Mouse (Mus musculus) hindbrain, embryonic 13.5 days (tissue): ENCODE results near the gene Slc1a3. TPM values are rescaled to one million over a fixed set of nuclear protein-coding genes. Genes with fewer than 3 reads are reported as not detected.
A peak's percentile ranks its signal among the peaks of the same experiment; 100 is the strongest.
"Not testable (repeated sequence)": the region's sequence is repeated elsewhere in the genome, so short reads cannot be mapped to it uniquely, and the experiment has no call there.

ENCODE experiments used
- ATAC-seq: fragments of 200-750 bp; cut with Nextera tagmentation; 2 replicates; pipeline ENCODE4 v1.8.0; 2017; ENCODE audit warnings: moderate TSS enrichment; ENCODE audit not compliant: low FRiP score
- H3K27ac ChIP-seq: fragments of 300-500 bp; sonication (generic); 2 replicates; pipeline ENCODE4 v1.5.1; 2015; ENCODE audit warnings: inconsistent platforms, mild to moderate bottlenecking, moderate library complexity
- H3K27me3 ChIP-seq: fragments of 300-500 bp; sonication (generic); 2 replicates; pipeline ENCODE4 v1.6.1; 2015; ENCODE audit warnings: mild to moderate bottlenecking, inconsistent platforms
- H3K36me3 ChIP-seq: fragments of 300-500 bp; sonication (generic); 2 replicates; pipeline ENCODE4 v1.6.1; 2015; ENCODE audit warnings: mild to moderate bottlenecking, inconsistent platforms
- H3K4me1 ChIP-seq: fragments of 300-500 bp; sonication (generic); replicated peaks from 2 replicates; pipeline ENCODE4 v1.6.1; 2015; ENCODE audit warnings: inconsistent platforms
- H3K4me2 ChIP-seq: fragments of 300-500 bp; sonication (generic); 2 replicates; pipeline ENCODE4 v1.6.1; 2015; ENCODE audit warnings: inconsistent platforms, mild to moderate bottlenecking, moderate library complexity
- H3K4me3 ChIP-seq: fragments of 300-500 bp; sonication (generic); 2 replicates; pipeline ENCODE4 v1.5.1; 2015; ENCODE audit warnings: mild to moderate bottlenecking, inconsistent platforms
- H3K9ac ChIP-seq: fragments of 300-500 bp; sonication (generic); 2 replicates; pipeline ENCODE4 v1.6.1; 2015; ENCODE audit warnings: mild to moderate bottlenecking, inconsistent platforms
- H3K9me3 ChIP-seq: fragments of 300-500 bp; sonication (generic); 2 replicates; pipeline ENCODE4 v1.6.1; 2016; ENCODE audit warnings: inconsistent platforms
- WGBS: fragments of 180-500 bp; shearing (Covaris S2); methylation state at CpG from one replicate; pipeline ENCODE4 v1.1.7; 2015; 5-methylcytosine and 5-hydroxymethylcytosine counted together
- polyA plus RNA-seq: library from polyadenylated mRNA; unstranded; fragments of >200 nt; fragmentation: Nextera tagmentation; extraction: Ambion mirVana; gene quantifications from 2 replicates; pipeline ENCODE4 v1.2.1, GENCODE M21; 2015

The Slc1a3 gene
- polyA plus RNA-seq, 1 experiment from 2014 or later, result 176 TPM

GRCm38 (mm10) chr15:8721746-8722145 lies 11.2 kb upstream of the Slc1a3 start:
- Histone ChIP-seq H3K4me3 (no peak overlapping the region), H3K27me3 (no peaks in the 10 kb centered on the region), H3K9ac (no peak overlapping the region), H3K4me1 (peaks cover 7% of the 10 kb centered on the region; the same call in 1 of the 2 replicates), H3K4me2 (no peak overlapping the region), H3K9me3 (no peaks in the 10 kb centered on the region), H3K36me3 (no peaks in the 10 kb centered on the region), H3K27ac (no peak overlapping the region)
- WGBS, result 97% methylated on average over 3 of the region's 3 CpGs
- no peak for ATAC-seq

DNA sequence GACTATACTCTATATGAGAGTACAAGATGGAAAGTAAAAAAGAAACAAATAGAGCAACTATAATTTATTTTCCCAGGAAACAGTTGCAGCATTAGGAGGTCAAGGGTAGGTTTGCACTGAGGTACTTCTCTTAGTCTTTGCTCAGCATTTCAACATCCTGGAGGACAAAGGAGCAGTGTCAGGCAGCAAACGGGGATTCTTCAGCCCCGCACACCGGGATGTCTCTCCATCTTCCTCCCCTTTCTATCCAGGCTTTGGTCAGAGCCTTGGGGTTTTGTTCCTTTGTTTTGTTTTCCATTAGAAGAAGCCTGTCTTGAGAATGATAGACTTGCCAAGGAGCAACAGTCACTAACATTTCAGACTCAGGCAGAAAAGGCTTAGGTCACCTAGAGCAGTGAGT lies 10.4 kb upstream of the Slc1a3 start:
- no peaks in the 10 kb centered on the region for H3K36me3 ChIP-seq
- H3K4me1 ChIP-seq, result peaks cover 12% of the 10 kb centered on the region
- 13% methylated on average over 3 of the region's 3 CpGs for WGBS
- H3K27me3 ChIP-seq, result no peaks in the 10 kb centered on the region
- no peak overlapping the region for H3K9ac ChIP-seq
- no peak overlapping the region for H3K4me3 ChIP-seq
- ATAC-seq, result no peak
- no peak overlapping the region for H3K4me2 ChIP-seq
- no peaks in the 10 kb centered on the region for H3K9me3 ChIP-seq
- no peak overlapping the region for H3K27ac ChIP-seq

- Histone ChIP-seq H3K4me2 (no peak overlapping the region), H3K27ac (no peak overlapping the region), H3K27me3 (no peaks in the 10 kb centered on the region), H3K9me3 (no peaks in the 10 kb centered on the region), H3K9ac (no peak overlapping the region), H3K4me3 (no peak overlapping the region), H3K36me3 (no peaks in the 10 kb centered on the region), H3K4me1 (peaks cover 12% of the 10 kb centered on the region)
- WGBS, result 82% methylated on average over 3 of the region's 3 CpGs
- no peak for ATAC-seq
Observed at GRCm38 (mm10) chr15:8718496-8718895, 7.9 kb upstream of the Slc1a3 start.

DNA sequence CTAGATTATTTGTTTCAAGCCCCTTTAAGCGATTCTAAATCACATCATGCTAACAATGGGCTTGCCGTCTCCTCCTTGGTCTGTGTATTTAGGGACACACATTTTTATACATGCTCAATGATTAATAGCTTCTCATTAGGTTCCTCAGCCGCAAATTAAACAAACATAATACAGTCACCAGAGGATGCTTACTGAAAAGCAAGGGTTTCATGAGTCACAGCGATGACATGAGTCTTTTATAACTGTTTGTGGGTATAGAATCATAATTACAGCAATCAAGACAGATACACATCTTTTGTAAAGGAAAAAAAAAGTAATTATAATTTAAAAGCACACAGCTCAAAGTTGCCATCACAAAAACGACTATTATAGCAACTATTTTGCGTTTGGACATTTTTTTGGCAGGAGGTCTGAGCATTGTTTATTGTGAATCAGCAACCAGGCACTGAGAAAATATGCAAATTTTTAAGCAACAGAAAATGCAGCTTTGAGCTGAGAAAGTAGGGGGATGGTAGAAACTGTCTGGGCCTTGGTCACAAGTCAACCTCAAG lies 6.5 kb upstream of the Slc1a3 start:
- Histone ChIP-seq H3K4me1 (peaks cover 12% of the 10 kb centered on the region), H3K27me3 (peaks cover 4% of the 10 kb centered on the region; the same call in 1 of the 2 replicates), H3K4me2 (peak overlapping the region; percentile 43), H3K9ac (no peak overlapping the region), H3K27ac (peak overlapping the region; percentile 66), H3K9me3 (no peaks in the 10 kb centered on the region), H3K36me3 (no peaks in the 10 kb centered on the region), H3K4me3 (peak overlapping the region; percentile 9; the same call in 1 of the 2 replicates)
- WGBS, result 16% methylated on average over 6 of the region's 6 CpGs
- ATAC-seq, result peak; percentile 70

GRCm38 (mm10) chr15:8716330-8716964 lies 5.9 kb upstream of the Slc1a3 start:
- Histone ChIP-seq H3K9me3 (no peaks in the 10 kb centered on the region), H3K36me3 (no peaks in the 10 kb centered on the region), H3K4me3 (peak overlapping the region; percentile 9; the same call in 1 of the 2 replicates), H3K4me1 (peaks cover 12% of the 10 kb centered on the region), H3K27me3 (peaks cover 11% of the 10 kb centered on the region), H3K9ac (no peak overlapping the region), H3K4me2 (peak overlapping the region; percentile 43), H3K27ac (peak overlapping the region; percentile 72)
- 6% methylated on average over 12 of the region's 12 CpGs for WGBS
- peak; percentile 64 for ATAC-seq

DNA sequence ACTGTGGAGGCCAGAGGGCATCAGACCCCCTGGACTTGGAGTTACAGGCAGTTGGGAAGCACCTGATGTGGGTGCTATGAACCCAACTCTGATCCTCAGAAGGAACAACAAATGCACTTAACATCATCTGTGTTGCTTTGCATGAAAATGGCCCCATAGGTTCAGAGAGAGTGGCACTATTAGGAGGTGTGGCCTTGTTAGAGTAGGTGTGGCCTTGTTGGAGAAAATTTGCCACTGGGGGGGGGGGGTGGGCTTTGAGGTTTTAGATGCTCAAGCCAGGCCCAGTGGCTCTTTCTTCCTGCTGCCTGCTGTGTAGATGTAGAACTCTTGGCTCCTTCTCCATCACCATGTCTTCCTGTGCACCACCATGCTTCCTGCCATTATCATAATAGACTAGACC lies 5.1 kb upstream of the Slc1a3 start:
- no peak overlapping the region for H3K4me3 ChIP-seq
- no peaks in the 10 kb centered on the region for H3K9me3 ChIP-seq
- H3K4me2 ChIP-seq, result no peak overlapping the region
- H3K27me3 ChIP-seq, result peaks cover 13% of the 10 kb centered on the region
- no peak overlapping the region for H3K9ac ChIP-seq
- peaks cover 15% of the 10 kb centered on the region for H3K4me1 ChIP-seq
- ATAC-seq, result no peak
- H3K36me3 ChIP-seq, result no peaks in the 10 kb centered on the region
- H3K27ac ChIP-seq, result no peak overlapping the region

GRCm38 (mm10) chr15:8712433-8712984 lies 1.9 kb upstream of the Slc1a3 start:
- H3K4me1 ChIP-seq, result peaks cover 22% of the 10 kb centered on the region
- 79% methylated on average over 2 of the region's 2 CpGs for WGBS
- H3K36me3 ChIP-seq, result no peaks in the 10 kb centered on the region
- no peak overlapping the region for H3K27ac ChIP-seq
- H3K27me3 ChIP-seq, result peaks cover 13% of the 10 kb centered on the region
- no peak overlapping the region for H3K9ac ChIP-seq
- no peak overlapping the region for H3K4me3 ChIP-seq
- no peak overlapping the region for H3K4me2 ChIP-seq
- ATAC-seq, result no peak
- no peaks in the 10 kb centered on the region for H3K9me3 ChIP-seq

GRCm38 (mm10) chr15:8711630-8712310 lies 1.2 kb upstream of the Slc1a3 start:
- no peak for ATAC-seq
- no peaks in the 10 kb centered on the region for H3K9me3 ChIP-seq
- no peak overlapping the region for H3K9ac ChIP-seq
- WGBS, result 71% methylated on average over 9 of the region's 9 CpGs
- no peaks in the 10 kb centered on the region for H3K36me3 ChIP-seq
- H3K4me1 ChIP-seq, result peaks cover 15% of the 10 kb centered on the region
- no peak overlapping the region for H3K27ac ChIP-seq
- H3K27me3 ChIP-seq, result peaks cover 13% of the 10 kb centered on the region
- no peak overlapping the region for H3K4me2 ChIP-seq
- H3K4me3 ChIP-seq, result no peak overlapping the region

GRCm38 (mm10) chr15:8709578-8709977 lies 986 bp downstream of the Slc1a3 start:
- no peak for ATAC-seq
- 2% methylated on average over 11 of the region's 11 CpGs for WGBS
- Histone ChIP-seq H3K27me3 (peaks cover 13% of the 10 kb centered on the region), H3K27ac (peak overlapping the region; percentile 40; the same call in 1 of the 2 replicates), H3K9ac (peak overlapping the region; percentile 75), H3K4me1 (peaks cover 11% of the 10 kb centered on the region), H3K4me2 (peak overlapping the region; percentile 94), H3K9me3 (no peaks in the 10 kb centered on the region), H3K36me3 (no peaks in the 10 kb centered on the region), H3K4me3 (peak overlapping the region; percentile 64)

DNA sequence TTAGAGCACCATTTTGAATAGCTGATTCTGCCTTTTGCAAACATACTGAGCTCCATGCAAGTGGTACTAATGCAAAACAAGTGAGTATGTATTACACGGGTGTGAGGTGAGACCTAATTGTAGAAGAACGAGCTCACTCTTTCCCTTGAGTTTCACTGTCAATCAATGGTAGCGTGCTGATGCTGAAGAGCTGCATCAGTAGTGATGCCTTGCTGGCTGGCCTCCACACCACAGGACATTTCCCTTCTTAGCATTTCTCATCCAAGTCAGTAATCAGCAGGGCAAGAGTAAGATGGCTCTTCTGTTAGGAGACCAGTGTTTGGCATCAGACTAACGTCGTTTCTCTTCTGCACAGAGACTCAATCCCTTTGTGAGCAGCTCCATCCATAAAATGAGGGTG lies 4.0 kb downstream of the Slc1a3 start:
- Histone ChIP-seq H3K9ac (no peak overlapping the region), H3K27ac (peak overlapping the region; percentile 60; the same call in 1 of the 2 replicates), H3K36me3 (no peaks in the 10 kb centered on the region), H3K27me3 (peaks cover 4% of the 10 kb centered on the region), H3K9me3 (no peaks in the 10 kb centered on the region), H3K4me3 (peak overlapping the region; percentile 19), H3K4me1 (peaks cover 11% of the 10 kb centered on the region), H3K4me2 (peak overlapping the region; percentile 40)
- no peak for ATAC-seq
- 69% methylated on average over 5 of the region's 5 CpGs for WGBS

DNA sequence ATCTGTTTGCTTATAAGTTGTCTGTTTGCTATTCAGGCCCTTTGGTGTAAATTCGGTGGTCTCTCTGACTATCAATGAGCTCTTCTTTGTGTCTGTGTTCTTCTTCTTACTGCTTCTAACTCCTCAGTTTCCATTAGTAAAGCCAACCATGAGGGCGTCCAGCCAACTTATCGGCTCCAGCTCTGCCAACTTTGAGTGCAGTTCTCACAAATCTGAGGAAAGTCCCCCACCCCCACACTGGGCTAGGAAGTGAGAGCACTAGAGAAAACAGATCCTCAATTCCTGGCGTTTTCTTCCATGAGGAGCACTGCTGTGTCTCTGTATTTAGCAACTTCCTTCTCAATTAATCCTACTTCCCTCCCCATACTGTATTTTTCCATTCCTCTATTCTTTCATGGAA lies 4.4 kb downstream of the Slc1a3 start:
- H3K36me3 ChIP-seq, result no peaks in the 10 kb centered on the region
- H3K4me1 ChIP-seq, result peaks cover 11% of the 10 kb centered on the region
- no peak overlapping the region for H3K9ac ChIP-seq
- H3K4me3 ChIP-seq, result no peak overlapping the region
- 69% methylated on average over 4 of the region's 4 CpGs for WGBS
- ATAC-seq, result peak; percentile 23; the same call in 1 of the 2 replicates
- H3K9me3 ChIP-seq, result no peaks in the 10 kb centered on the region
- no peak overlapping the region for H3K27ac ChIP-seq
- H3K27me3 ChIP-seq, result no peaks in the 10 kb centered on the region
- H3K4me2 ChIP-seq, result peak overlapping the region; percentile 40

- H3K4me2 ChIP-seq, result not testable (repeated sequence)
Observed at GRCm38 (mm10) chr15:8705560-8705959, 5.0 kb downstream of the Slc1a3 start.

More at GRCm38 (mm10) chr15:8705560-8705959, 5.0 kb downstream of the Slc1a3 start:
- H3K27me3 ChIP-seq, H3K9me3 ChIP-seq, H3K4me3 ChIP-seq, H3K27ac ChIP-seq, ATAC-seq, H3K36me3 ChIP-seq, H3K4me1 ChIP-seq, H3K9ac ChIP-seq: not testable (repeated sequence)
- WGBS, result 100% methylated on average over 1 of the region's 1 CpGs
